Mouse (Mus musculus) megakaryocyte, adult 5-6 weeks (primary cell): ENCODE results near the gene Gm19965. TPM values are rescaled to one million over a fixed set of nuclear protein-coding genes. Genes with fewer than 3 reads are reported as not detected.

Experiments used
- ATAC-seq: 2 replicates; pipeline ENCODE4 v1.8.0; 2016; ENCODE audit warnings: mild to moderate bottlenecking, inconsistent platforms; ENCODE audit not compliant: poor library complexity, severe bottlenecking
- total RNA-seq, 2 experiments: library from RNA; stranded (forward) in 1 of 2; stranded (reverse) in 1 of 2; fragments of 153-499, 151-499 nt in 1 of 2; fragments of 221-1000, 200-1000 nt in 1 of 2; gene quantifications; 2 replicates each; pipeline versions ENCODE4 v1.2.3 to v1.2.4; 2015 to 2017

Gm19965 gene
- total RNA-seq (2015) (not detected in 2 replicates), total RNA-seq (2017) (not detected in 2 replicates)

DNA sequence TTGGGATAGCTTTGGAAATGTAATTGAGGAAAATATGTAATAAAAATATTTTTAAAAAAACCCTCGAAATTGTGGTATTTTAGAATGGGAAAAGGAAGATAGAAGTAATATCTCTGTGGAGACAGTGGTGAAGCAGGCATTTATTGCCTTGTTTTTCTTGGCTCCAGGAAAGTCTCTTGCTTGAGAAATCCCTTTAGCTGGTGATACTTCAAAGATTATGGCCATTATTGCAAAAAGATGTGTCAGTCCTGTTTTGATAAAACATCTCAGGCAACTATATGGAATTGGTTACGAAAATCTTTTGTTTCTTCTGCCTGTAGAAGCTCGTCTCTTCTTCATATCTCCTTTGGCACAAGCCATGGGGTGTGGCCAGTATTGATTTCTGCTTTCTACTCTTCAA is at the start of gene Gm19965:
Gm19965 (plus strand) TSS at position 301 of the 400 bp plus-strand sequence.
- no peak for ATAC-seq

DNA sequence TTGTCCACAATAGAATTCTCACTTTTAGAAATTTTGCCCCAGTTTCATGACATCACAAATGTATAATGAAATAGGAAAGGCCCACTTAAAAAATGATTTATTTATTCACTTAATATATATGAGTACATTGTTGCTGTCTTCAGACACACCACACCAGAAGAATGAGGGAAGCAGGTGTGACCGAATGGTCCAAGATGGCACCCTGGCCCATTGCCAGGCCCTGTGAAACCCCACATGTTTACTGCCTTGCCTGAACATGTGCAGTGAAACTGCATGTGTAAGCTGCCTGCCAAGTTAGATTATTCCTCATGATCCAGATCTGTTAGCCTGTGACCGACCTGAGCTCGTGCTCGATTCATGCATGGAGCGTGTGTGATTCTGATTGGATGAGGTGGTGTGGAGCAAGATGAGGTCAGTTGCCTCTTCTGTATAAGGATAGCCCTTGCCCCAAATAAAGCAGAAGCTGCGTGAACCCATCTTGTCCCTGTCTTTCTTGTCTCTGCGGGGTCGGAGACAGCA is 20.3 kb upstream of the Gm19965 start:
- ATAC-seq = no peak
